Mouse (Mus musculus) kidney, postnatal 25 days (tissue): ENCODE measurements around the gene P3h4.
"Not testable (repeated sequence)": the region's sequence is repeated elsewhere in the genome, so short reads cannot be mapped to it uniquely, and the experiment has no call there.

Source experiments
- DNase-seq, 2 experiments: peaks; one replicate each; pipeline ENCODE4 v3.0.0; 2021; ENCODE audit warnings: mixed read lengths in 2 of 2

P3h4 gene

GRCm38 (mm10) chr11:100391081-100391883, 23.4 kb downstream of the P3h4 start:
- DNase-seq: peak; percentile 80 to 91

- DNase-seq: peak; percentile 69 to 90
Observed at GRCm38 (mm10) chr11:100389931-100390445, 24.6 kb downstream of the P3h4 start.

- peak; percentile 90 to 91 for DNase-seq
Observed at GRCm38 (mm10) chr11:100388588-100388987, 26.0 kb downstream of the P3h4 start.

- peak; percentile 74 to 87 for DNase-seq
Observed at GRCm38 (mm10) chr11:100387589-100388375, 26.9 kb downstream of the P3h4 start.

- no peak for DNase-seq
Observed at GRCm38 (mm10) chr11:100387111-100387510, 27.5 kb downstream of the P3h4 start.

GRCm38 (mm10) chr11:100386586-100386985, 28.1 kb downstream of the P3h4 start:
- DNase-seq: peak; percentile 68 to 91

- no peak for DNase-seq
Observed at GRCm38 (mm10) chr11:100385016-100385415, 29.6 kb downstream of the P3h4 start.

GRCm38 (mm10) chr11:100382682-100383081, 32.0 kb downstream of the P3h4 start:
- no peak for DNase-seq

GRCm38 (mm10) chr11:100379311-100379710, 35.3 kb downstream of the P3h4 start:
- no peak for DNase-seq

GRCm38 (mm10) chr11:100378446-100378845, 36.2 kb downstream of the P3h4 start:
- DNase-seq: no peak

GRCm38 (mm10) chr11:100377989-100378388, 36.6 kb downstream of the P3h4 start:
- no peak for DNase-seq

- peak in 1 of 2 experiments; percentile 59 for DNase-seq
Observed at GRCm38 (mm10) chr11:100376746-100377389, 37.8 kb downstream of the P3h4 start.

- no peak for DNase-seq
Observed at GRCm38 (mm10) chr11:100376005-100376404, 38.6 kb downstream of the P3h4 start.

- peak in 1 of 2 experiments; percentile 31 for DNase-seq
Observed at GRCm38 (mm10) chr11:100375127-100375526, 39.5 kb downstream of the P3h4 start.

GRCm38 (mm10) chr11:100371981-100372558, 42.6 kb downstream of the P3h4 start:
- DNase-seq: no peak

- DNase-seq: peak in 1 of 2 experiments; percentile 35
Observed at GRCm38 (mm10) chr11:100369822-100370221, 44.8 kb downstream of the P3h4 start.

GRCm38 (mm10) chr11:100369145-100369544, 45.5 kb downstream of the P3h4 start:
- DNase-seq: peak in 1 of 2 experiments; percentile 31

- peak; percentile 81 to 84 for DNase-seq
Observed at GRCm38 (mm10) chr11:100362979-100363562, 51.6 kb downstream of the P3h4 start.

- DNase-seq: peak; percentile 71 to 85
Observed at GRCm38 (mm10) chr11:100362209-100362978, 52.2 kb downstream of the P3h4 start.

GRCm38 (mm10) chr11:100361059-100361458, 53.6 kb downstream of the P3h4 start:
- not testable (repeated sequence) for DNase-seq

GRCm38 (mm10) chr11:100360175-100360574, 54.5 kb downstream of the P3h4 start:
- no peak for DNase-seq
